Mouse (Mus musculus): ENCODE data around the gene Fam25c. TPM values are rescaled to one million over a fixed set of nuclear protein-coding genes. Genes with fewer than 3 reads are reported as not detected.

The Fam25c gene
- not detected in 2 replicates for polyA plus RNA-seq (2014; fragmentation: Nextera tagmentation; extraction: Ambion mirVana)

- Histone ChIP-seq H3K4me1 (ENCODE audit: control insufficient read depth, insufficient read depth, low read length) (no peaks in the 10 kb centered on the region), H3K4me3 (ENCODE audit: low read length) (no peak within 1 kb of the TSS), H3K9me3 (ENCODE audit: control insufficient read depth, low read length) (no peaks in the 10 kb centered on the region), H3K4me2 (replicated peaks; ENCODE audit: low read depth, low read length) (no peak within 1 kb of the TSS), H3K27ac (ENCODE audit: low read depth, low read length) (no peak within 1 kb of the TSS), H3K9ac (ENCODE audit: low read depth, low read length) (no peak within 1 kb of the TSS), H3K36me3 (ENCODE audit: control insufficient read depth, insufficient read depth, low read length) (no peaks in the 10 kb centered on the region), H3K27me3 (ENCODE audit: control insufficient read depth, insufficient read depth, low read length) (no peaks in the 10 kb centered on the region)
- WGBS, result 76% methylated on average over 6 of the region's 6 CpGs
- no peak for ATAC-seq (ENCODE audit: low FRiP score, low TSS enrichment)
Measured at GRCm38 (mm10) chr14:34355301-34355700, at the start of gene Fam25c. TSS of gene Fam25c (minus strand) at chr14:34355433.

- 96% methylated on average over 7 of the region's 7 CpGs for WGBS
- Histone ChIP-seq H3K36me3 (ENCODE audit: control insufficient read depth, insufficient read depth, low read length) (peaks cover 51% of the 10 kb centered on the region), H3K9ac (ENCODE audit: low read depth, low read length) (no peak overlapping the region), H3K4me2 (replicated peaks; ENCODE audit: low read depth, low read length) (no peak overlapping the region), H3K4me1 (ENCODE audit: control insufficient read depth, insufficient read depth, low read length) (no peaks in the 10 kb centered on the region), H3K27me3 (ENCODE audit: control insufficient read depth, insufficient read depth, low read length) (no peaks in the 10 kb centered on the region), H3K4me3 (ENCODE audit: low read length) (no peak overlapping the region), H3K27ac (ENCODE audit: low read depth, low read length) (no peak overlapping the region), H3K9me3 (ENCODE audit: control insufficient read depth, low read length) (no peaks in the 10 kb centered on the region)
- no peak for ATAC-seq (ENCODE audit: low FRiP score, low TSS enrichment)
Measured at GRCm38 (mm10) chr14:34403424-34403823, 48.2 kb upstream of the Fam25c start.

- H3K27me3 ChIP-seq (ENCODE audit: control insufficient read depth, insufficient read depth, low read length), result no peaks in the 10 kb centered on the region
- no peak overlapping the region for H3K4me3 ChIP-seq (ENCODE audit: low read length)
- H3K9ac ChIP-seq (ENCODE audit: low read depth, low read length), result no peak overlapping the region
- peaks cover 48% of the 10 kb centered on the region for H3K36me3 ChIP-seq (ENCODE audit: control insufficient read depth, insufficient read depth, low read length)
- WGBS, result 84% methylated on average over 8 of the region's 8 CpGs
- no peak for ATAC-seq (ENCODE audit: low FRiP score, low TSS enrichment)
- H3K4me2 ChIP-seq (replicated peaks; ENCODE audit: low read depth, low read length), result no peak overlapping the region
- H3K4me1 ChIP-seq (ENCODE audit: control insufficient read depth, insufficient read depth, low read length), result no peaks in the 10 kb centered on the region
- no peak overlapping the region for H3K27ac ChIP-seq (ENCODE audit: low read depth, low read length)
- no peaks in the 10 kb centered on the region for H3K9me3 ChIP-seq (ENCODE audit: control insufficient read depth, low read length)
Measured at GRCm38 (mm10) chr14:34402871-34403270, 47.6 kb upstream of the Fam25c start.

DNA sequence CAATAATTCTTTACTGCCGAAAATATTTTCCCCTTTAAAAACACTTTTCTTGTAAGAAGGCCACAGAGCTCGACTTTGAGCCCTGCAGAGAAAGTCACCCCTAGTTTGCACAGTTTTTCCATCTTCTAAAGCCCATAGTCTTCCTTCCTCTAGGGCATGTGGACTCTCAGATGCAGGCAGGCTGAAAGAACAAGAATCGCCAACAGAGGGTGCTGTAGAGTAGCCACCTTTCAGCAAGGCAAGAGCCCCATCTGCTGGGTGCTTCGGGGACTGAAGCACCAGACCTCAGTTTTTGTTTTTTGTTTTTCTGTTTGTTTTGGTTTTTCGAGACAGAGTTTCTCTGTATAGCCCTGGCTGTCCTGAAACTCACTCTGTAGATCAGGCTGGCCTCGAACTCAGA, 45.9 kb upstream of the Fam25c start:
- ATAC-seq (ENCODE audit: low FRiP score, low TSS enrichment), result 0 out of 2 replicates have a peak, but pooled peaks have one; percentile 14
- no peaks in the 10 kb centered on the region for H3K4me1 ChIP-seq (ENCODE audit: control insufficient read depth, insufficient read depth, low read length)
- no peaks in the 10 kb centered on the region for H3K27me3 ChIP-seq (ENCODE audit: control insufficient read depth, insufficient read depth, low read length)
- no peak overlapping the region for H3K27ac ChIP-seq (ENCODE audit: low read depth, low read length)
- H3K4me2 ChIP-seq (replicated peaks; ENCODE audit: low read depth, low read length), result no peak overlapping the region
- H3K9me3 ChIP-seq (ENCODE audit: control insufficient read depth, low read length), result no peaks in the 10 kb centered on the region
- peaks cover 40% of the 10 kb centered on the region for H3K36me3 ChIP-seq (ENCODE audit: control insufficient read depth, insufficient read depth, low read length)
- WGBS, result 51% methylated on average over 6 of the region's 6 CpGs
- H3K4me3 ChIP-seq (ENCODE audit: low read length), result no peak overlapping the region
- H3K9ac ChIP-seq (ENCODE audit: low read depth, low read length), result no peak overlapping the region

DNA sequence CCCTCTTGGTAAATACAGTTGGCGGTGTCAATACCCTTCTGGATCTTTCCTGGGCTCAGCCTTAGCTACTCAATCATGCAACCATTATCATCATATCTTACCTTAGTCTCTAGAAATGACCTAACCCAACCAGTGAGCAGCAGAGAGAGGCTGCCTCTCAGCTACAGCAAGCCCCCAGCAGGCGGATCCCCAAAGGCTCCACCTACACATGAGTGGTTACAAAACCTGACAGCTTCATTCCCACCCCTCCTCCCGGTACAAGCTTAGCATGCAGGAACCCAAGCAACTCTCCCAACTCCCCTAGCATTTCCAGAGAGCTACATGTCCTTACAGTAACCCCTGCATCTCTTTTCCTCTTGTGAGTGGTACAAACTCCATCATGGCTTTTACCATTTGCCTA, 44.8 kb upstream of the Fam25c start:
- 97% methylated on average over 3 of the region's 3 CpGs for WGBS
- Histone ChIP-seq H3K27me3 (ENCODE audit: control insufficient read depth, insufficient read depth, low read length) (no peaks in the 10 kb centered on the region), H3K36me3 (ENCODE audit: control insufficient read depth, insufficient read depth, low read length) (peaks cover 33% of the 10 kb centered on the region), H3K4me2 (replicated peaks; ENCODE audit: low read depth, low read length) (no peak overlapping the region), H3K9me3 (ENCODE audit: control insufficient read depth, low read length) (no peaks in the 10 kb centered on the region), H3K27ac (ENCODE audit: low read depth, low read length) (no peak overlapping the region), H3K9ac (ENCODE audit: low read depth, low read length) (no peak overlapping the region), H3K4me3 (ENCODE audit: low read length) (no peak overlapping the region), H3K4me1 (ENCODE audit: control insufficient read depth, insufficient read depth, low read length) (no peaks in the 10 kb centered on the region)
- ATAC-seq (ENCODE audit: low FRiP score, low TSS enrichment), result no peak

- H3K27me3 ChIP-seq (ENCODE audit: control insufficient read depth, insufficient read depth, low read length), result no peaks in the 10 kb centered on the region
- no peak overlapping the region for H3K9ac ChIP-seq (ENCODE audit: low read depth, low read length)
- H3K27ac ChIP-seq (ENCODE audit: low read depth, low read length), result no peak overlapping the region
- WGBS, result 98% methylated on average over 6 of the region's 6 CpGs
- no peaks in the 10 kb centered on the region for H3K4me1 ChIP-seq (ENCODE audit: control insufficient read depth, insufficient read depth, low read length)
- H3K36me3 ChIP-seq (ENCODE audit: control insufficient read depth, insufficient read depth, low read length), result peaks cover 27% of the 10 kb centered on the region; the same call in 1 of the 2 replicates
- H3K4me3 ChIP-seq (ENCODE audit: low read length), result no peak overlapping the region
- no peak for ATAC-seq (ENCODE audit: low FRiP score, low TSS enrichment)
- no peak overlapping the region for H3K4me2 ChIP-seq (replicated peaks; ENCODE audit: low read depth, low read length)
- no peaks in the 10 kb centered on the region for H3K9me3 ChIP-seq (ENCODE audit: control insufficient read depth, low read length)
Measured at GRCm38 (mm10) chr14:34399301-34399700, 44.1 kb upstream of the Fam25c start.

- H3K27ac ChIP-seq (ENCODE audit: low read depth, low read length), result no peak overlapping the region
- 90% methylated on average over 21 of the region's 21 CpGs for WGBS
- H3K9ac ChIP-seq (ENCODE audit: low read depth, low read length), result no peak overlapping the region
- no peak overlapping the region for H3K4me2 ChIP-seq (replicated peaks; ENCODE audit: low read depth, low read length)
- peaks cover 23% of the 10 kb centered on the region; the same call in 1 of the 2 replicates for H3K36me3 ChIP-seq (ENCODE audit: control insufficient read depth, insufficient read depth, low read length)
- H3K27me3 ChIP-seq (ENCODE audit: control insufficient read depth, insufficient read depth, low read length), result no peaks in the 10 kb centered on the region
- no peaks in the 10 kb centered on the region for H3K9me3 ChIP-seq (ENCODE audit: control insufficient read depth, low read length)
- ATAC-seq (ENCODE audit: low FRiP score, low TSS enrichment), result no peak
- no peak overlapping the region for H3K4me3 ChIP-seq (ENCODE audit: low read length)
- no peaks in the 10 kb centered on the region for H3K4me1 ChIP-seq (ENCODE audit: control insufficient read depth, insufficient read depth, low read length)
Measured at GRCm38 (mm10) chr14:34398901-34399300, 43.7 kb upstream of the Fam25c start.

DNA sequence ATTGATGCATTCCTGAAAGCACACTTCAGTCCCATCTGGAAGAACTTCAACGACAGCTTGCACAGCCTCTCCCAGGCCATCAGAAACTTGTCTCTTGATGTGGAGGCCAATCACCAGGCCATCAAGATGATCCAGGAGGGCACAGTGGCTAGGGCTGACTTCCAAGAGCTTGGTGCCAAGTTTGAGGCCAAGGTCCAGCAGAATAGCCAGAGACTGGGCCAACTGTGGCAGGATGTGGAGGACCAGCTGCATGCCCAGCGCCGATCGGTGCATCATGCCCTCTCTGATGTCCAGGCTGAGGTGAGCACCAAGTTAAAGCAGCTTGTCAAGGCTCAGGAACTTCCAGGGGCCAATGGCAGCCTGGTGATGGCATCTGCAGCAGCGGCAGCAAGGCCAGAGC, 42.6 kb upstream of the Fam25c start:
- H3K4me2 ChIP-seq (replicated peaks; ENCODE audit: low read depth, low read length), result no peak overlapping the region
- no peaks in the 10 kb centered on the region for H3K9me3 ChIP-seq (ENCODE audit: control insufficient read depth, low read length)
- H3K27ac ChIP-seq (ENCODE audit: low read depth, low read length), result no peak overlapping the region
- no peaks in the 10 kb centered on the region for H3K27me3 ChIP-seq (ENCODE audit: control insufficient read depth, insufficient read depth, low read length)
- no peak overlapping the region for H3K9ac ChIP-seq (ENCODE audit: low read depth, low read length)
- H3K4me3 ChIP-seq (ENCODE audit: low read length), result no peak overlapping the region
- no peaks in the 10 kb centered on the region for H3K4me1 ChIP-seq (ENCODE audit: control insufficient read depth, insufficient read depth, low read length)
- peaks cover 18% of the 10 kb centered on the region; the same call in 1 of the 2 replicates for H3K36me3 ChIP-seq (ENCODE audit: control insufficient read depth, insufficient read depth, low read length)
- 88% methylated on average over 5 of the region's 5 CpGs for WGBS
- ATAC-seq (ENCODE audit: low FRiP score, low TSS enrichment), result no peak

- Histone ChIP-seq H3K36me3 (ENCODE audit: control insufficient read depth, insufficient read depth, low read length) (peaks cover 6% of the 10 kb centered on the region; the same call in 1 of the 2 replicates), H3K4me2 (replicated peaks; ENCODE audit: low read depth, low read length) (no peak overlapping the region), H3K4me3 (ENCODE audit: low read length) (no peak overlapping the region), H3K4me1 (ENCODE audit: control insufficient read depth, insufficient read depth, low read length) (no peaks in the 10 kb centered on the region), H3K9me3 (ENCODE audit: control insufficient read depth, low read length) (peaks cover 3% of the 10 kb centered on the region; the same call in 1 of the 2 replicates), H3K9ac (ENCODE audit: low read depth, low read length) (no peak overlapping the region), H3K27me3 (ENCODE audit: control insufficient read depth, insufficient read depth, low read length) (no peaks in the 10 kb centered on the region), H3K27ac (ENCODE audit: low read depth, low read length) (no peak overlapping the region)
- WGBS, result 68% methylated on average over 4 of the region's 4 CpGs
- ATAC-seq (ENCODE audit: low FRiP score, low TSS enrichment), result no peak
Measured at GRCm38 (mm10) chr14:34393295-34393694, 38.1 kb upstream of the Fam25c start.

Data from kidney, embryonic 14.5 days (tissue).